In genomic region chr16:18396201-18396600, GRCm38 (mm10) we compare ENCODE assay signal across 8 mouse cellular contexts. TPM values are rescaled to one million over a fixed set of nuclear protein-coding genes. Genes with fewer than 3 reads are reported as not detected.
A peak's percentile ranks its signal among the peaks of the same experiment; 100 is the strongest.
DNase-seq lines count a peak whose midpoint lies in the region; ATAC-seq lines count a peak whose summit lies in the region.

No protein-coding gene starts in this region.

- H3K9me3 ChIP-seq in forebrain, embryonic 13.5 days (replicated peaks), result no peaks in the 10 kb centered on the region

- no peak for ATAC-seq in forebrain, embryonic 13.5 days
- no peak for ATAC-seq in megakaryocyte-erythroid progenitor cell, adult 5-6 weeks (replicated peaks; ENCODE audit: low FRiP score, low TSS enrichment, poor library complexity, severe bottlenecking)

- H3K9ac ChIP-seq in forebrain, embryonic 13.5 days, result peak overlapping the region; percentile 30; the same call in 1 of the 2 replicates

- peak overlapping the region; percentile 91 for H3K27ac ChIP-seq in forebrain, embryonic 13.5 days

- WGBS in forebrain, embryonic 13.5 days, result 50% methylated on average over 2 of the region's 2 CpGs

- peaks cover 78% of the 10 kb centered on the region for H3K4me1 ChIP-seq in forebrain, embryonic 13.5 days

- no peaks in the 10 kb centered on the region for H3K27me3 ChIP-seq in forebrain, embryonic 13.5 days

- H3K4me3 ChIP-seq in forebrain, embryonic 13.5 days, result 0 out of 2 replicates have a peak overlapping the region, but pooled peaks have one; percentile 12

- peaks cover 50% of the 10 kb centered on the region for H3K36me3 ChIP-seq in forebrain, embryonic 13.5 days (ENCODE audit: poor library complexity, severe bottlenecking)

- peak overlapping the region; percentile 73 for H3K4me2 ChIP-seq in forebrain, embryonic 13.5 days

- peak; percentile 93 for DNase-seq in Muller cell, postnatal 12 days (ENCODE audit: inconsistent ontology term)
- DNase-seq in adrenal gland, postnatal 25 days, result peak; percentile 56
- peak; percentile 86 for DNase-seq in kidney, adult 11 months
- DNase-seq in lung, postnatal 4 days, result peak; percentile 60 to 70
- no peak for DNase-seq in ovary, postnatal 36 days (ENCODE audit: low spot score)
- no peak for DNase-seq in thymus, postnatal 14 days

RNA-seq across cellular contexts. Expression of gene Txnrd2, which starts 30.0 kb away (rescaled TPM):
- total RNA-seq in adrenal gland, postnatal 25 days (2021), result 73.7 and 79.7 TPM in 2 replicates
- polyA plus RNA-seq in forebrain, embryonic 13.5 days (2015; fragmentation: Nextera tagmentation; extraction: Ambion mirVana), result 23.4 and 25.1 TPM in 2 replicates
- 75.4 and 82.3 TPM in 2 replicates for total RNA-seq in megakaryocyte-erythroid progenitor cell, adult 5-6 weeks (2014; fragmentation: Nextera tagmentation)
- total RNA-seq in megakaryocyte-erythroid progenitor cell, adult 5-6 weeks (2017), result 97.2 and 145 TPM in 2 replicates

RNA-seq across cellular contexts. Expression of gene Comt, which starts 30.5 kb away (rescaled TPM):
- 147 and 150 TPM in 2 replicates for total RNA-seq in adrenal gland, postnatal 25 days (2021)
- 64.0 and 70.1 TPM in 2 replicates for polyA plus RNA-seq in forebrain, embryonic 13.5 days (2015; fragmentation: Nextera tagmentation; extraction: Ambion mirVana)
- total RNA-seq in megakaryocyte-erythroid progenitor cell, adult 5-6 weeks (2014; fragmentation: Nextera tagmentation), result 84.0 and 105 TPM in 2 replicates
- total RNA-seq in megakaryocyte-erythroid progenitor cell, adult 5-6 weeks (2017), result 56.1 and 59.7 TPM in 2 replicates

RNA-seq across cellular contexts. Expression of gene Arvcf, which starts 48.2 kb away (rescaled TPM):
- total RNA-seq in adrenal gland, postnatal 25 days (2021), result 30.3 and 48.1 TPM in 2 replicates
- 77.2 and 95.0 TPM in 2 replicates for polyA plus RNA-seq in forebrain, embryonic 13.5 days (2015; fragmentation: Nextera tagmentation; extraction: Ambion mirVana)
- 14.0 and 16.5 TPM in 2 replicates for total RNA-seq in megakaryocyte-erythroid progenitor cell, adult 5-6 weeks (2014; fragmentation: Nextera tagmentation)
- 14.3 and 19.4 TPM in 2 replicates for total RNA-seq in megakaryocyte-erythroid progenitor cell, adult 5-6 weeks (2017)

RNA-seq across cellular contexts. Expression of gene Tango2, which starts 48.3 kb away (rescaled TPM):
- total RNA-seq in adrenal gland, postnatal 25 days (2021), result 39.4 and 57.3 TPM in 2 replicates
- polyA plus RNA-seq in forebrain, embryonic 13.5 days (2015; fragmentation: Nextera tagmentation; extraction: Ambion mirVana), result 59.2 and 63.2 TPM in 2 replicates
- 76.7 and 91.5 TPM in 2 replicates for total RNA-seq in megakaryocyte-erythroid progenitor cell, adult 5-6 weeks (2014; fragmentation: Nextera tagmentation)
- 16.9 and 20.4 TPM in 2 replicates for total RNA-seq in megakaryocyte-erythroid progenitor cell, adult 5-6 weeks (2017)

Comparison
In these comparisons a context has a peak if more than half of its experiments do, and no peak if none do; other contexts are left out.
1. DNase-seq: peak in Muller cell, postnatal 12 days (single experiment), adrenal gland, postnatal 25 days (single experiment), kidney, adult 11 months (single experiment) and lung, postnatal 4 days (2 of 2); none in ovary, postnatal 36 days (single experiment) and thymus, postnatal 14 days (single experiment).